Mouse (Mus musculus) CH12.LX (cell line): ENCODE measurements around the gene Rrad. TPM values are rescaled to one million over a fixed set of nuclear protein-coding genes. Genes with fewer than 3 reads are reported as not detected.

Experiments
- DNase-seq: peaks from one replicate; pipeline ENCODE4 v3.0.0-alpha.2; 2013; ENCODE audit errors: extremely low read depth
- H3K27ac ChIP-seq: 2 replicates; pipeline ENCODE4 v1.5.1; 2012; ENCODE audit warnings: low read depth, mild to moderate bottlenecking, control low read depth, moderate library complexity; ENCODE audit not compliant: insufficient read depth
- H3K27me3 ChIP-seq: replicated peaks from 2 replicates; pipeline ENCODE3; 2012; ENCODE audit warnings: inconsistent platforms
- H3K36me3 ChIP-seq, 2 experiments: replicated peaks in 1 of 2; 2 replicates each; pipeline versions ENCODE3 to v1.6.1; 2012; ENCODE audit warnings: inconsistent platforms in 1 of 2, low read length in 1 of 2, mild to moderate bottlenecking in 1 of 2, mixed read lengths in 1 of 2, moderate library complexity in 1 of 2; ENCODE audit not compliant: control insufficient read depth in 1 of 2, insufficient read depth in 1 of 2
- H3K4me1 ChIP-seq, 2 experiments: 2 replicates each; pipeline ENCODE4 v1.6.1; 2012; ENCODE audit warnings: inconsistent platforms in 1 of 2, moderate library complexity in 1 of 2; ENCODE audit not compliant: insufficient read depth in 2 of 2, control insufficient read depth in 1 of 2
- H3K4me2 ChIP-seq: 2 replicates; pipeline ENCODE4 v1.6.1; 2012; ENCODE audit warnings: low read depth, mild to moderate bottlenecking, control low read depth; ENCODE audit not compliant: poor library complexity, insufficient read depth, severe bottlenecking
- H3K4me3 ChIP-seq, 3 experiments: fragments of 150-350 bp in 1 of 3; sonication (generic) in 1 of 3; replicated peaks in 1 of 3; 2 replicates each; pipeline versions ENCODE3 to v1.5.1; 2011 to 2012; ENCODE audit warnings: low read depth in 2 of 3, low read length in 2 of 3, mild to moderate bottlenecking in 2 of 3, moderate library complexity in 2 of 3, control low read depth in 1 of 3, improper control_type of control experiment in 1 of 3, inconsistent platforms in 1 of 3, mixed read lengths in 1 of 3; ENCODE audit not compliant: poor library complexity in 1 of 3
- H3K79me2 ChIP-seq: replicated peaks from 2 replicates; pipeline ENCODE4 v1.6.1; 2012; ENCODE audit warnings: mild to moderate bottlenecking, moderate library complexity; ENCODE audit not compliant: control insufficient read depth, poor library complexity, insufficient read depth, severe bottlenecking; ENCODE audit errors: extremely low read depth
- H3K9ac ChIP-seq: 2 replicates; pipeline ENCODE4 v1.6.1; 2012; ENCODE audit warnings: low read depth, mild to moderate bottlenecking, control low read depth, moderate library complexity; ENCODE audit not compliant: insufficient read depth
- H3K9me3 ChIP-seq: replicated peaks from 2 replicates; pipeline ENCODE3; 2012; ENCODE audit warnings: low read length, inconsistent platforms, mixed read lengths
- CHD2 ChIP-seq: IDR thresholded peaks from 2 replicates; pipeline ENCODE4 v1.6.1; 2011; ENCODE audit warnings: low read length, improper control_type of control experiment
- E2F4 ChIP-seq: IDR thresholded peaks from 2 replicates; pipeline ENCODE4 v1.6.1; 2011; ENCODE audit warnings: low read depth, low read length, improper control_type of control experiment; ENCODE audit not compliant: insufficient replicate concordance
- ELF1 ChIP-seq: IDR thresholded peaks from 2 replicates; pipeline ENCODE4 v1.6.1; 2014; ENCODE audit warnings: low read depth, mild to moderate bottlenecking, inconsistent platforms, low read length, improper control_type of control experiment
- HCFC1 ChIP-seq: IDR thresholded peaks from 2 replicates; pipeline ENCODE4 v1.6.1; 2012; ENCODE audit warnings: low read depth, mild to moderate bottlenecking, inconsistent platforms, low read length, improper control_type of control experiment
- IRF4 ChIP-seq: IDR thresholded peaks from 2 replicates; pipeline ENCODE4 v1.6.1; 2014; ENCODE audit warnings: low read depth, mild to moderate bottlenecking, inconsistent platforms, low read length, improper control_type of control experiment
- JUN ChIP-seq: IDR thresholded peaks from 2 replicates; pipeline ENCODE4 v1.6.1; 2011; ENCODE audit warnings: low read depth, mild to moderate bottlenecking, low read length, improper control_type of control experiment, moderate library complexity; ENCODE audit not compliant: insufficient read depth
- MAFK ChIP-seq: IDR thresholded peaks from 2 replicates; pipeline ENCODE4 v1.6.1; 2011; ENCODE audit warnings: low read length, improper control_type of control experiment; ENCODE audit not compliant: insufficient replicate concordance
- MAX ChIP-seq: IDR thresholded peaks from 2 replicates; pipeline ENCODE4 v1.6.1; 2011; ENCODE audit warnings: low read length, improper control_type of control experiment
- MAZ ChIP-seq: IDR thresholded peaks from 2 replicates; pipeline ENCODE4 v1.6.1; 2012; ENCODE audit warnings: low read depth, mild to moderate bottlenecking, inconsistent platforms, low read length, improper control_type of control experiment, moderate library complexity
- MEF2A ChIP-seq: IDR thresholded peaks from 2 replicates; pipeline ENCODE4 v1.6.1; 2014; ENCODE audit warnings: low read depth, mild to moderate bottlenecking, inconsistent platforms, low read length, improper control_type of control experiment, borderline replicate concordance
- PAX5 ChIP-seq: IDR thresholded peaks from 2 replicates; pipeline ENCODE4 v1.6.1; 2012; ENCODE audit warnings: low read length, inconsistent platforms, mixed read lengths
- POLR2AphosphoS2 ChIP-seq: IDR thresholded peaks from 2 replicates; pipeline ENCODE4 v1.6.1; 2011; ENCODE audit warnings: low read depth, low read length, improper control_type of control experiment
- SMC3 ChIP-seq: IDR thresholded peaks from 2 replicates; pipeline ENCODE4 v1.6.1; 2011; ENCODE audit warnings: low read depth, low read length, improper control_type of control experiment
- USF1 ChIP-seq: IDR thresholded peaks from 2 replicates; pipeline ENCODE4 v1.6.1; 2014; ENCODE audit warnings: low read depth, mild to moderate bottlenecking, inconsistent platforms, low read length, improper control_type of control experiment
- ZKSCAN1 ChIP-seq: IDR thresholded peaks from 2 replicates; pipeline ENCODE4 v1.6.1; 2012; ENCODE audit warnings: low read depth, inconsistent platforms, low read length, improper control_type of control experiment, borderline replicate concordance
- ZMIZ1 ChIP-seq: IDR thresholded peaks from 2 replicates; pipeline ENCODE4 v1.6.1; 2012; ENCODE audit warnings: low read depth, mild to moderate bottlenecking, inconsistent platforms, low read length, improper control_type of control experiment
- ZNF384 ChIP-seq: IDR thresholded peaks from 2 replicates; pipeline ENCODE4 v1.6.1; 2012; ENCODE audit warnings: low read depth, low read length, improper control_type of control experiment, inconsistent platforms
- dilution Hi-C: fragments of 300-500 bp; cut with MboI; formaldehyde crosslinking; loops from 2 replicates; pipeline ENCODE4 v1.14.3; 2020; ENCODE audit warnings: low sequenced_read_pairs; ENCODE audit not compliant: extremely low pct_unique_long_range_greater_than_20kb, extremely low pct_ligation_motif_present
- in situ Hi-C: fragments of 300-500 bp; cut with MboI; formaldehyde crosslinking; loops from 3 replicates; pipeline ENCODE4 v1.14.3; 2019; ENCODE audit warnings: low sequenced_read_pairs, low pct_ligation_motif_present, low pct_unique_long_range_greater_than_20kb, mixed read lengths
- polyA plus RNA-seq: library from polyadenylated mRNA; unstranded; fragments of >175 nt; gene quantifications from 2 replicates; pipeline ENCODE4 v1.2.1, GENCODE M21; 2012; ENCODE audit warnings: low read depth; ENCODE audit not compliant: insufficient read length
- total RNA-seq, 2 experiments: library from RNA; depleted of rRNA; stranded (reverse); fragments of 300-350 nt in 1 of 2; fragments of >200 nt in 1 of 2; gene quantifications; 2 replicates each; pipeline ENCODE4 v1.2.3; 2012 to 2014

Rrad gene
- total and polyA plus RNA-seq, 3 experiments: 30.9 to 32.3 (median 31.7) TPM

- Histone ChIP-seq H3K27ac (no peak overlapping the region), H3K4me1 (peaks cover 2 to 18% of the 10 kb centered on the region in 2 experiments; a peak in 3 of 4 replicates), H3K4me2 (no peak overlapping the region), H3K36me3 (no peaks in the 10 kb centered on the region), H3K9me3 (no peaks in the 10 kb centered on the region), H3K4me3 (no peak overlapping the region), H3K9ac (no peak overlapping the region), H3K79me2 (no peaks in the 10 kb centered on the region), H3K27me3 (peaks cover 2% of the 10 kb centered on the region)
- dilution Hi-C loops (no loop called here), in situ Hi-C loops (no loop called here)
- no peak for TF ChIP-seq HCFC1
- DNase-seq: no peak
These were observed 18.0 kb downstream of the Rrad start for GRCm38 (mm10) chr8:104613119-104613518.

GRCm38 (mm10) chr8:104611613-104612012 is 19.5 kb downstream of the Rrad start:
- peaks cover 2% of the 10 kb centered on the region for H3K27me3 ChIP-seq
- in situ Hi-C loops (no loop called here), dilution Hi-C loops (no loop called here)
- H3K9ac ChIP-seq: no peak overlapping the region
- no peak overlapping the region for H3K27ac ChIP-seq
- no peak for DNase-seq
- no peaks in the 10 kb centered on the region for H3K36me3 ChIP-seq
- H3K4me3 ChIP-seq: no peak overlapping the region
- H3K9me3 ChIP-seq: no peaks in the 10 kb centered on the region
- no peak for TF ChIP-seq POLR2AphosphoS2
- TF ChIP-seq ZNF384: no peak
- TF ChIP-seq ZKSCAN1: no peak
- no peak for TF ChIP-seq PAX5
- TF ChIP-seq ZMIZ1: no peak
- TF ChIP-seq JUN: no peak
- no peak for TF ChIP-seq E2F4
- no peak for TF ChIP-seq CHD2
- TF ChIP-seq IRF4: no peak
- no peak for TF ChIP-seq MAFK
- TF ChIP-seq ELF1: no peak
- TF ChIP-seq MAX: no peak
- no peak for TF ChIP-seq SMC3
- TF ChIP-seq MAZ: no peak
- TF ChIP-seq USF1: no peak
- no peak for TF ChIP-seq MEF2A
- H3K4me2 ChIP-seq: no peak overlapping the region
- peaks cover 2 to 33% of the 10 kb centered on the region in 2 experiments; a peak in 3 of 4 replicates for H3K4me1 ChIP-seq
- H3K79me2 ChIP-seq: no peaks in the 10 kb centered on the region
